Comparison of ENCODE assay signal across 9 mouse cellular contexts in the genomic region with DNA sequence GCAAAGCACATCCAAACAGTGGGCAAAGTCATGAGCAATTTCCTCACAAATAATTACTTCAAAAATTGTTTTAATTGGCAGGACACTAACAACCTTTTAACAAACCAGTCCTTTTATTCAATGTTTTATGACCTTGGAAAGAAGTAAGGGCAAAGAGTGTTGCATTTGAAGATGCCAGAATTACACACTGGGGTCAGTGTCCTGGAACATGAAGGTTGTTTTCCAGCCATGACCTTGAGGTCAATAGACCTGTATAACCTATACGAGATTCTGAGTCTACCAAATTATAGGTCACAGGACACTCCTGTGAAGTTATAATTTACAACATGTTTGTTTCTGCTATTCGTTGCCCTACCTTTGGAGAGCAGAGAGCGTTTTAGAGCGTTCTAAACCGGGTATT. TPM values are rescaled to one million over a fixed set of nuclear protein-coding genes. Genes with fewer than 3 reads are reported as not detected.
DNase-seq lines count a peak whose midpoint lies in the region; ATAC-seq and TF ChIP-seq lines count a peak whose summit lies in the region.
"Had no signal": no experiment of that assay in that cellular context is flagged by ENCODE, and none has a peak within 500 bp of the region (broad histone marks: within the 10 kb centered on the region; RNA-seq: fewer than 3 reads in every experiment).

No protein-coding gene starts in this region.

- TF ChIP-seq CTCF in E14TG2a.4 (conservative IDR thresholded peaks at IDR 0.05; ENCODE audit: low read length): no peak

- H3K4me2 ChIP-seq in heart, embryonic 13.5 days: peak overlapping the region; percentile 77
- peak overlapping the region; percentile 97; the same call in 1 of the 2 replicates for H3K4me2 ChIP-seq in forebrain, embryonic 16.5 days (ENCODE audit: low read length)
- H3K4me2 ChIP-seq in liver, embryonic 13.5 days: peak overlapping the region; percentile 99

- H3K27me3 ChIP-seq in heart, embryonic 13.5 days (replicated peaks): no peaks in the 10 kb centered on the region
- H3K27me3 ChIP-seq in E14TG2a.4 (ENCODE audit: insufficient read depth, low read length): no peaks in the 10 kb centered on the region
- no peaks in the 10 kb centered on the region for H3K27me3 ChIP-seq in forebrain, embryonic 16.5 days (replicated peaks; ENCODE audit: control insufficient read depth, insufficient read depth, low read length)
- no peaks in the 10 kb centered on the region for H3K27me3 ChIP-seq in liver, embryonic 13.5 days

- H3K36me3 ChIP-seq in heart, embryonic 13.5 days: peaks cover 25% of the 10 kb centered on the region
- H3K36me3 ChIP-seq in E14TG2a.4 (ENCODE audit: insufficient read depth, low read length): peaks cover 28% of the 10 kb centered on the region
- H3K36me3 ChIP-seq in forebrain, embryonic 16.5 days (ENCODE audit: control insufficient read depth, insufficient read depth): no peaks in the 10 kb centered on the region
- H3K36me3 ChIP-seq in liver, embryonic 13.5 days: peaks cover 27% of the 10 kb centered on the region

- intact Hi-C loops in heart, postnatal 36 days (cut with DNase I): loop anchor here (5.0 to 10.0 kb wide), 2 partner anchors 230 to 502 kb away; partner anchors contain the start of genes Gm10762, Mertk and Zc3h6

- WGBS in heart, embryonic 13.5 days: 70% methylated on average over 5 of the region's 5 CpGs
- WGBS in forebrain, embryonic 16.5 days: 76% methylated on average over 5 of the region's 5 CpGs
- 63% methylated on average over 5 of the region's 5 CpGs for WGBS in liver, embryonic 13.5 days (ENCODE audit: insufficient replicate concordance)

- H3K9ac ChIP-seq in heart, embryonic 13.5 days: peak overlapping the region; percentile 83
- H3K9ac ChIP-seq in forebrain, embryonic 16.5 days (replicated peaks; ENCODE audit: low read depth, low read length): no peak overlapping the region
- H3K9ac ChIP-seq in liver, embryonic 13.5 days: peak overlapping the region; percentile 93

- peaks cover 41% of the 10 kb centered on the region for H3K4me1 ChIP-seq in heart, embryonic 13.5 days
- peaks cover 80% of the 10 kb centered on the region for H3K4me1 ChIP-seq in E14TG2a.4 (replicated peaks; ENCODE audit: low read depth, low read length)
- peaks cover 27% of the 10 kb centered on the region for H3K4me1 ChIP-seq in forebrain, embryonic 16.5 days (replicated peaks; ENCODE audit: control insufficient read depth, insufficient read depth, low read length)
- peaks cover 70% of the 10 kb centered on the region for H3K4me1 ChIP-seq in liver, embryonic 13.5 days (replicated peaks)

- H3K9me3 ChIP-seq in heart, embryonic 13.5 days: no peaks in the 10 kb centered on the region
- no peaks in the 10 kb centered on the region for H3K9me3 ChIP-seq in E14TG2a.4 (ENCODE audit: low read length)
- no peaks in the 10 kb centered on the region for H3K9me3 ChIP-seq in forebrain, embryonic 16.5 days (ENCODE audit: control insufficient read depth, low read length)
- no peaks in the 10 kb centered on the region for H3K9me3 ChIP-seq in liver, embryonic 13.5 days (replicated peaks)

- ATAC-seq in heart, embryonic 13.5 days (ENCODE audit: extremely low read depth, insufficient number of reproducible peaks, low FRiP score, low TSS enrichment): no peak
- no peak for ATAC-seq in forebrain, embryonic 16.5 days
- ATAC-seq in liver, embryonic 13.5 days (ENCODE audit: low read depth): no peak
- ATAC-seq in inflammation-experienced regulatory T-cells, adult 6 months: no peak

- H3K4me3 ChIP-seq in heart, embryonic 13.5 days: peak overlapping the region; percentile 86
- peak overlapping the region; percentile 99 for H3K4me3 ChIP-seq in E14TG2a.4 (replicated peaks; ENCODE audit: low read length)
- H3K4me3 ChIP-seq in forebrain, embryonic 16.5 days (replicated peaks; ENCODE audit: low read length): no peak overlapping the region; the same call in 1 of the 2 replicates
- peak overlapping the region; percentile 99 for H3K4me3 ChIP-seq in liver, embryonic 13.5 days (replicated peaks)

- DNase-seq in heart, postnatal 36 days: no peak
- no peak for DNase-seq in liver, embryonic 13.5 days
- DNase-seq in urinary bladder, postnatal 10 days (ENCODE audit: low spot score): no peak
- DNase-seq in thymus, postnatal 4 days: no peak
- DNase-seq: adrenal gland, postnatal 10 days had no signal

- H3K27ac ChIP-seq in heart, embryonic 13.5 days (replicated peaks): peak overlapping the region; percentile 80; the same call in 1 of the 2 replicates
- H3K27ac ChIP-seq in forebrain, embryonic 16.5 days (ENCODE audit: low read length): no peak overlapping the region
- peak overlapping the region; percentile 88 for H3K27ac ChIP-seq in liver, embryonic 13.5 days

RNA-seq across cellular contexts. Expression of gene Slc20a1, which starts 1.4 kb away (rescaled TPM):
- 24.9 and 29.9 TPM in 2 replicates for polyA plus RNA-seq in heart, embryonic 13.5 days (2015; fragmentation: Nextera tagmentation; extraction: Ambion mirVana)
- total RNA-seq in heart, postnatal 36 days (2021): 10 to 100 TPM in 1 of 2 experiments, 1 to 10 TPM in 1; 9.3 to 13.6 TPM
- 58.3 and 60.4 TPM in 2 replicates for polyA plus RNA-seq in forebrain, embryonic 16.5 days (2015; fragmentation: Nextera tagmentation; extraction: Ambion mirVana)
- 48.6 and 55.8 TPM in 2 replicates for polyA plus RNA-seq in liver, embryonic 13.5 days (2015; fragmentation: Nextera tagmentation; extraction: Ambion mirVana)
- polyA plus RNA-seq in inflammation-experienced regulatory T-cells, adult 6 months (2017; shearing (Covaris generic)): 100 to 1,000 TPM in 1 of 3 experiments, 10 to 100 TPM in 2; 95.3 to 104 (median 98.9) TPM
